Mouse (Mus musculus): ENCODE data around the gene Cacna1d.

- TF ChIP-seq USF1 (IDR thresholded peaks at IDR 0.05; ENCODE audit: low read depth, low read length) (no peak), TBP (IDR thresholded peaks at IDR 0.05; ENCODE audit: low read depth, low read length) (no peak), CTCF (IDR thresholded peaks at IDR 0.05 in 2 of 3, conservative IDR thresholded peaks at IDR 0.05 in 1 of 3; ENCODE audit: control insufficient read depth in 1 of 3, insufficient read depth in 1 of 3, low read depth in 2 of 3, low read length in 3 of 3, poor library complexity in 1 of 3, severe bottlenecking in 1 of 3) (no peak), MEF2A (IDR thresholded peaks at IDR 0.05; ENCODE audit: extremely low read depth, insufficient replicate concordance, low read depth, low read length, poor library complexity, severe bottlenecking) (no peak), E2F4 (IDR thresholded peaks at IDR 0.05; ENCODE audit: borderline replicate concordance, low read depth, low read length) (no peak), TAL1 (IDR thresholded peaks at IDR 0.05; ENCODE audit: low read length) (no peak), MAFK (IDR thresholded peaks at IDR 0.05; ENCODE audit: borderline replicate concordance, low read depth, low read length) (no peak)
Observed at GRCm38 (mm10) chr14:30533780-30534450, 42.7 kb upstream of the Cacna1d start.

All from MEL (cell line).